Mouse (Mus musculus): Measurements from ENCODE around the gene Fastkd5. TPM values are rescaled to one million over a fixed set of nuclear protein-coding genes. Genes with fewer than 3 reads are reported as not detected.

Gene Fastkd5
- total RNA-seq, 2 experiments from 2014 or later, result 7.7 to 8.9 TPM

- intact Hi-C loops (cut with DNase I), result no loop called here
- DNase-seq (ENCODE audit: low spot score in 2 of 2), result peak; percentile 27 to 67
Measured at GRCm38 (mm10) chr2:130635847-130636246, 6.0 kb upstream of the Fastkd5 start.

GRCm38 (mm10) chr2:130634739-130635411, 5.0 kb upstream of the Fastkd5 start:
- intact Hi-C loops (cut with DNase I), result no loop called here
- DNase-seq (ENCODE audit: low spot score in 2 of 2), result peak in 1 of 2 experiments; percentile 44

- intact Hi-C loops (cut with DNase I), result no loop called here
- DNase-seq (ENCODE audit: low spot score in 2 of 2), result peak in 1 of 2 experiments; percentile 9
Measured at GRCm38 (mm10) chr2:130634006-130634738, 4.3 kb upstream of the Fastkd5 start.

- intact Hi-C loops (cut with DNase I), result no loop called here
- no peak for DNase-seq (ENCODE audit: low spot score in 2 of 2)
Measured at GRCm38 (mm10) chr2:130632887-130633675, 3.3 kb upstream of the Fastkd5 start.

GRCm38 (mm10) chr2:130632416-130632815, 2.6 kb upstream of the Fastkd5 start:
- peak in 1 of 2 experiments; percentile 36 for DNase-seq (ENCODE audit: low spot score in 2 of 2)
- intact Hi-C loops (cut with DNase I), result no loop called here

- intact Hi-C loops (cut with DNase I), result no loop called here
- DNase-seq (ENCODE audit: low spot score in 2 of 2), result peak in 1 of 2 experiments; percentile 26
Measured at GRCm38 (mm10) chr2:130629080-130629838, 568 bp downstream of the Fastkd5 start.

- intact Hi-C loops (cut with DNase I), result no loop called here
- no peak for DNase-seq (ENCODE audit: low spot score in 2 of 2)
Measured at GRCm38 (mm10) chr2:130628424-130628823, 1.4 kb downstream of the Fastkd5 start.

- intact Hi-C loops (cut with DNase I), result no loop called here
- no peak for DNase-seq (ENCODE audit: low spot score in 2 of 2)
Measured at GRCm38 (mm10) chr2:130618972-130619371, 10.9 kb downstream of the Fastkd5 start.

- DNase-seq (ENCODE audit: low spot score in 2 of 2), result no peak
- intact Hi-C loops (cut with DNase I), result no loop called here
Measured at GRCm38 (mm10) chr2:130613091-130613490, 16.7 kb downstream of the Fastkd5 start.

- DNase-seq (ENCODE audit: low spot score in 2 of 2), result no peak
- intact Hi-C loops (cut with DNase I), result no loop called here
Measured at GRCm38 (mm10) chr2:130602195-130602594, 27.6 kb downstream of the Fastkd5 start.

- DNase-seq (ENCODE audit: low spot score in 2 of 2), result no peak
- intact Hi-C loops (cut with DNase I), result no loop called here
Measured at GRCm38 (mm10) chr2:130598399-130598798, 31.4 kb downstream of the Fastkd5 start.

GRCm38 (mm10) chr2:130597601-130598010, 32.2 kb downstream of the Fastkd5 start:
- peak in 1 of 2 experiments; percentile 29 for DNase-seq (ENCODE audit: low spot score in 2 of 2)
- intact Hi-C loops (cut with DNase I), result no loop called here

- intact Hi-C loops (cut with DNase I), result no loop called here
Measured at GRCm38 (mm10) chr2:130595596-130595995, 34.2 kb downstream of the Fastkd5 start.

GRCm38 (mm10) chr2:130591016-130591415, 38.8 kb downstream of the Fastkd5 start:
- no peak for DNase-seq (ENCODE audit: low spot score in 2 of 2)
- intact Hi-C loops (cut with DNase I), result no loop called here

More at GRCm38 (mm10) chr2:130595596-130595995, 34.2 kb downstream of the Fastkd5 start:
- no peak for DNase-seq (ENCODE audit: low spot score in 2 of 2)

- DNase-seq (ENCODE audit: low spot score in 2 of 2), result no peak
- intact Hi-C loops (cut with DNase I), result no loop called here
Measured at GRCm38 (mm10) chr2:130589761-130590160, 40.1 kb downstream of the Fastkd5 start.

- intact Hi-C loops (cut with DNase I), result no loop called here
Measured at GRCm38 (mm10) chr2:130589157-130589556, 40.7 kb downstream of the Fastkd5 start.

GRCm38 (mm10) chr2:130588373-130588772, 41.5 kb downstream of the Fastkd5 start:
- DNase-seq (ENCODE audit: low spot score in 2 of 2), result no peak
- intact Hi-C loops (cut with DNase I), result no loop called here

More at GRCm38 (mm10) chr2:130589157-130589556, 40.7 kb downstream of the Fastkd5 start:
- no peak for DNase-seq (ENCODE audit: low spot score in 2 of 2)

GRCm38 (mm10) chr2:130586016-130586415, 43.8 kb downstream of the Fastkd5 start:
- intact Hi-C loops (cut with DNase I), result no loop called here
- DNase-seq (ENCODE audit: low spot score in 2 of 2), result peak; percentile 63 to 69

GRCm38 (mm10) chr2:130583902-130584560, 45.8 kb downstream of the Fastkd5 start:
- no peak for DNase-seq (ENCODE audit: low spot score in 2 of 2)
- intact Hi-C loops (cut with DNase I), result no loop called here
